In the genomic region with DNA sequence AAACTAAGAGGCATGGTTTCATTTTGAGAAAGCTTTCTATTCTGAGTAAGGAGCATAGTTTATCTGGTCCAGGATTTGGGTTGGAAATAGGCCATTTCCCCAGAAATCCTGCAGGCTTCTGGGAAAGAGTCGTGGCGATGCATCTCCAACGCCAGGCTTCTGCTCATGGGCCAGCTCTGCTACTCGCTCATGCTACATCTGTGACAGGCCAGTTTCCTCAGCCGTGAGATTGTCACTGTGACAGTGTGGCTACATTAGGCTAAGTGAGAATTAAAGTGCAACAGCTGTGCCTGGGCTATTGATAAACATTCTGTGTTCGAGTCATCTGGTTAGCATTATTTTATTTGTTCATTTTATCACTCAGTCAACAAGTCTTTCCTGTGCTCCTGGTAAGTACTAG, we compare ENCODE assay signal across 20 mouse cellular contexts.
"Had no signal": no experiment of that assay in that cellular context is flagged by ENCODE, and none has a peak within 500 bp of the region (broad histone marks: within the 10 kb centered on the region; RNA-seq: fewer than 3 reads in every experiment).

No protein-coding gene starts in this region.

- H3K27me3 ChIP-seq: limb, embryonic 12.5 days; limb, embryonic 15.5 days; lung, embryonic 15.5 days; megakaryocyte, embryonic 14.5 days; midbrain, embryonic 13.5 days; neural tube, embryonic 13.5 days; stomach, embryonic 15.5 days had no signal

- H3K4me3 ChIP-seq: limb, embryonic 12.5 days; limb, embryonic 15.5 days; lung, embryonic 15.5 days; megakaryocyte, embryonic 14.5 days; midbrain, embryonic 10.5 days; midbrain, embryonic 13.5 days; myocyte; neural tube, embryonic 13.5 days; stomach, embryonic 15.5 days had no signal

- H3K27ac ChIP-seq: limb, embryonic 12.5 days; limb, embryonic 15.5 days; liver, embryonic 14.5 days; lung, embryonic 15.5 days; midbrain, embryonic 10.5 days; midbrain, embryonic 13.5 days; neural tube, embryonic 13.5 days; stomach, embryonic 15.5 days had no signal

- DNase-seq: kidney, adult 9 months; kidney, postnatal 14 days; kidney, postnatal 4 days; left cerebral cortex, postnatal 4 days; liver, postnatal 0 days; lung, postnatal 10 days; retina, postnatal 1 day; right cerebral cortex, postnatal 25 days; spleen, adult 18-20 months; thymus, postnatal 25 days had no signal

- H3K9me3 ChIP-seq: limb, embryonic 15.5 days; lung, embryonic 15.5 days; megakaryocyte, embryonic 14.5 days; stomach, embryonic 15.5 days had no signal

- H3K4me1 ChIP-seq: limb, embryonic 12.5 days; limb, embryonic 15.5 days; lung, embryonic 15.5 days; megakaryocyte, embryonic 14.5 days; midbrain, embryonic 10.5 days; midbrain, embryonic 13.5 days; neural tube, embryonic 13.5 days; stomach, embryonic 15.5 days had no signal

- H3K36me3 ChIP-seq: limb, embryonic 12.5 days; limb, embryonic 15.5 days; lung, embryonic 15.5 days; midbrain, embryonic 10.5 days; midbrain, embryonic 13.5 days; neural tube, embryonic 13.5 days; stomach, embryonic 15.5 days had no signal

- H3K9ac ChIP-seq: limb, embryonic 12.5 days; limb, embryonic 15.5 days; liver, embryonic 14.5 days; liver, postnatal 0 days; lung, embryonic 15.5 days; midbrain, embryonic 13.5 days; neural tube, embryonic 13.5 days; stomach, embryonic 15.5 days had no signal
